Mouse (Mus musculus) lung, postnatal 25 days (tissue): ENCODE results near the gene Pdik1l.

ENCODE experiments used
- DNase-seq: peaks from one replicate; pipeline ENCODE4 v3.0.0; 2022; ENCODE audit warnings: low spot score

Pdik1l gene

GRCm38 (mm10) chr4:134237582-134238278, 50.0 kb downstream of the Pdik1l start:
- no peak for DNase-seq

- no peak for DNase-seq
These were observed 52.8 kb downstream of the Pdik1l start for GRCm38 (mm10) chr4:134234876-134235275.

- no peak for DNase-seq
These were observed 57.3 kb downstream of the Pdik1l start for GRCm38 (mm10) chr4:134230431-134230830.

GRCm38 (mm10) chr4:134227194-134227593, 60.5 kb downstream of the Pdik1l start, which contains the start of gene Catsper4:
Gene Catsper4 (minus strand): TSS chr4:134227383.
- no peak for DNase-seq
